Mouse (Mus musculus): ENCODE measurements around the gene Tiam2.

GRCm38 (mm10) chr17:3428659-3429058, 102.3 kb downstream of the Tiam2 start:
- TF ChIP-seq CTCF (IDR thresholded peaks at IDR 0.05 in 2 of 3, conservative IDR thresholded peaks at IDR 0.05 in 1 of 3; ENCODE audit: control insufficient read depth in 1 of 3, insufficient read depth in 1 of 3, low read depth in 2 of 3, low read length in 3 of 3, poor library complexity in 1 of 3, severe bottlenecking in 1 of 3) (no peak), MAX (IDR thresholded peaks at IDR 0.05; ENCODE audit: low read length) (no peak), POLR2AphosphoS2 (IDR thresholded peaks at IDR 0.05; ENCODE audit: low read length) (no peak), HCFC1 (IDR thresholded peaks at IDR 0.05; ENCODE audit: low read depth, low read length) (no peak), TCF12 (IDR thresholded peaks at IDR 0.05; ENCODE audit: low read depth, low read length) (no peak), MYC (IDR thresholded peaks at IDR 0.05; ENCODE audit: low read depth, low read length) (no peak), NRF1 (IDR thresholded peaks at IDR 0.05; ENCODE audit: insufficient read depth, low read depth, low read length, poor library complexity, severe bottlenecking) (no peak), UBTF (IDR thresholded peaks at IDR 0.05; ENCODE audit: borderline replicate concordance, insufficient read depth, low read depth, low read length) (no peak), EP300 (IDR thresholded peaks at IDR 0.05; ENCODE audit: low read depth in 1 of 2, low read length in 2 of 2) (no peak), USF2 (IDR thresholded peaks at IDR 0.05; ENCODE audit: borderline replicate concordance in 1 of 2, insufficient read depth in 1 of 2, low read depth in 1 of 2, low read length in 2 of 2) (no peak), TAL1 (IDR thresholded peaks at IDR 0.05; ENCODE audit: low read length) (no peak), POLR2A (IDR thresholded peaks at IDR 0.05; ENCODE audit: control insufficient read depth in 1 of 2, insufficient read depth in 1 of 2, low read depth in 1 of 2, low read length in 2 of 2, poor library complexity in 1 of 2) (no peak)

All from MEL (cell line).